8 mouse cellular contexts compared by ENCODE assay signal in genomic region chr11:72489397-72489796, GRCm38 (mm10). TPM values are rescaled to one million over a fixed set of nuclear protein-coding genes. Genes with fewer than 3 reads are reported as not detected.
DNase-seq lines count a peak whose midpoint lies in the region; ATAC-seq and TF ChIP-seq lines count a peak whose summit lies in the region.

No protein-coding gene starts in this region.

- H3K9me3 ChIP-seq in heart, postnatal 0 days (replicated peaks; ENCODE audit: control insufficient read depth, low read length) = no peaks in the 10 kb centered on the region
- no peaks in the 10 kb centered on the region for H3K9me3 ChIP-seq in ES-E14 (ENCODE audit: control insufficient read depth, insufficient read depth, low read depth, low read length)
- no peaks in the 10 kb centered on the region for H3K9me3 ChIP-seq in forebrain, embryonic 12.5 days
- no peaks in the 10 kb centered on the region for H3K9me3 ChIP-seq in liver, embryonic 16.5 days (replicated peaks; ENCODE audit: control insufficient read depth, low read length)

- H3K4me3 ChIP-seq in heart, postnatal 0 days (ENCODE audit: low read depth, low read length) = peak overlapping the region; percentile 73
- peak overlapping the region; percentile 63 to 86 for H3K4me3 ChIP-seq in ES-E14 (ENCODE audit: insufficient read depth in 1 of 2, low read depth in 1 of 2, low read length in 2 of 2, poor library complexity in 1 of 2, severe bottlenecking in 1 of 2)
- peak overlapping the region; percentile 67 for H3K4me3 ChIP-seq in forebrain, embryonic 12.5 days (replicated peaks)
- H3K4me3 ChIP-seq in liver, embryonic 16.5 days (ENCODE audit: low read depth, low read length) = peak overlapping the region; percentile 62

- no peak for DNase-seq in heart, postnatal 0 days (ENCODE audit: low spot score)
- DNase-seq in heart, adult 9 months (ENCODE audit: low spot score in 2 of 2) = no peak
- DNase-seq in ES-E14 (ENCODE audit: low read depth, low spot score) = peak; percentile 25
- DNase-seq in urinary bladder, adult 18-20 months (ENCODE audit: low spot score in 2 of 2) = no peak
- no peak for DNase-seq in left cerebral cortex, postnatal 36 days (ENCODE audit: low spot score in 2 of 2)
- DNase-seq in cerebellum, adult 11 months = no peak

- H3K27me3 ChIP-seq in heart, postnatal 0 days (ENCODE audit: control insufficient read depth, insufficient read depth, low read length) = peaks cover 40% of the 10 kb centered on the region
- peaks cover 59% of the 10 kb centered on the region for H3K27me3 ChIP-seq in forebrain, embryonic 12.5 days
- peaks cover 25% of the 10 kb centered on the region for H3K27me3 ChIP-seq in liver, embryonic 16.5 days (ENCODE audit: control insufficient read depth, insufficient read depth, low read depth, low read length)

- no peak for TF ChIP-seq CTCF in heart, postnatal 0 days (IDR thresholded peaks at IDR 0.05; ENCODE audit: low read depth)

- peak overlapping the region; percentile 98 for H3K4me2 ChIP-seq in heart, postnatal 0 days (ENCODE audit: low read depth, low read length)
- H3K4me2 ChIP-seq in forebrain, embryonic 12.5 days = peak overlapping the region; percentile 91
- peak overlapping the region; percentile 90 for H3K4me2 ChIP-seq in liver, embryonic 16.5 days (ENCODE audit: low read depth, low read length)

- peak overlapping the region; percentile 68 for H3K9ac ChIP-seq in heart, postnatal 0 days (replicated peaks; ENCODE audit: low read depth, low read length)
- H3K9ac ChIP-seq in ES-E14 (ENCODE audit: insufficient read depth, low read depth, low read length, poor library complexity, severe bottlenecking) = 0 out of 2 replicates have a peak overlapping the region, but pooled peaks have one; percentile 4
- H3K9ac ChIP-seq in forebrain, embryonic 12.5 days = peak overlapping the region; percentile 73
- peak overlapping the region; percentile 16; the same call in 1 of the 2 replicates for H3K9ac ChIP-seq in liver, embryonic 16.5 days (ENCODE audit: low read depth, low read length)

- TF ChIP-seq EP300 in heart, postnatal 0 days (IDR thresholded peaks at IDR 0.05; ENCODE audit: low read depth) = no peak

- under 1% methylated on average over 25 of the region's 42 CpGs for WGBS in heart, postnatal 0 days
- under 1% methylated on average over 26 of the region's 42 CpGs for WGBS in forebrain, embryonic 12.5 days
- under 1% methylated on average over 26 of the region's 42 CpGs for WGBS in liver, embryonic 16.5 days (ENCODE audit: insufficient replicate concordance)

- ATAC-seq in heart, postnatal 0 days (ENCODE audit: insufficient read depth, low read depth) = peak; percentile 2; the same call in 1 of the 2 replicates
- ATAC-seq in forebrain, embryonic 12.5 days (ENCODE audit: low FRiP score) = peak; percentile 34
- no peak for ATAC-seq in liver, embryonic 16.5 days (ENCODE audit: low read depth)

- intact Hi-C loops in left cerebral cortex, postnatal 36 days (cut with DNase I) = loop anchor here (5.0 kb wide), 1 partner anchor 47 kb away; the partner anchor contains the start of gene Mybbp1a

- no peaks in the 10 kb centered on the region for H3K4me1 ChIP-seq in heart, postnatal 0 days (ENCODE audit: control insufficient read depth, insufficient read depth)
- H3K4me1 ChIP-seq in ES-E14 (ENCODE audit: control insufficient read depth in 2 of 2, insufficient read depth in 2 of 2, low read length in 2 of 2, poor library complexity in 1 of 2) = no peaks in the 10 kb centered on the region; a peak in 1 of 4 replicates
- peaks cover 23% of the 10 kb centered on the region for H3K4me1 ChIP-seq in forebrain, embryonic 12.5 days
- peaks cover 32% of the 10 kb centered on the region for H3K4me1 ChIP-seq in liver, embryonic 16.5 days (ENCODE audit: control insufficient read depth, low read depth, low read length)

- peak overlapping the region; percentile 58 for H3K27ac ChIP-seq in heart, postnatal 0 days (ENCODE audit: low read depth)
- no peak overlapping the region for H3K27ac ChIP-seq in ES-E14 (ENCODE audit: insufficient read depth, low read depth, low read length, poor library complexity, severe bottlenecking)
- H3K27ac ChIP-seq in forebrain, embryonic 12.5 days = peak overlapping the region; percentile 81
- no peak overlapping the region for H3K27ac ChIP-seq in liver, embryonic 16.5 days (ENCODE audit: low read length)

- in situ Hi-C loops in ES-E14 (cut with MboI; ENCODE audit: low sequenced_read_pairs in 2 of 2, unreplicated experiment in 2 of 2) = no loop called here

- no peaks in the 10 kb centered on the region for H3K36me3 ChIP-seq in heart, postnatal 0 days (replicated peaks; ENCODE audit: control insufficient read depth, insufficient read depth, low read length)
- no peaks in the 10 kb centered on the region for H3K36me3 ChIP-seq in ES-E14 (ENCODE audit: control insufficient read depth, insufficient read depth, low read length, poor library complexity, severe bottlenecking)
- H3K36me3 ChIP-seq in forebrain, embryonic 12.5 days (replicated peaks) = no peaks in the 10 kb centered on the region
- no peaks in the 10 kb centered on the region for H3K36me3 ChIP-seq in liver, embryonic 16.5 days (ENCODE audit: control insufficient read depth, insufficient read depth)

TF ChIP-seq in ES-E14, 5 proteins besides CTCF, POLR2A, EP300 and RAD21:
- no peak for TF ChIP-seq ZC3H11A (IDR thresholded peaks at IDR 0.05; ENCODE audit: borderline replicate concordance, low read depth, low read length)
- TF ChIP-seq CHD2 (IDR thresholded peaks at IDR 0.05; ENCODE audit: low read depth, low read length) = no peak
- TF ChIP-seq HCFC1 (IDR thresholded peaks at IDR 0.05; ENCODE audit: borderline replicate concordance, insufficient read depth, low read length) = no peak
- TF ChIP-seq MAFK (IDR thresholded peaks at IDR 0.05; ENCODE audit: insufficient read depth, low read depth, low read length) = no peak
- TF ChIP-seq ZNF384 (IDR thresholded peaks at IDR 0.05; ENCODE audit: low read depth, low read length) = no peak

RNA-seq across cellular contexts. Expression of gene Spns2, which starts 0.3 kb away (rescaled TPM):
- total RNA-seq in heart, postnatal 0 days (2014; rRNA removed; ENCODE audit: low replicate concordance) = 31.8 and 44.2 TPM in 2 replicates
- polyA plus RNA-seq in heart, postnatal 0 days (2015; fragmentation: Nextera tagmentation; extraction: Ambion mirVana) = 2.4 and 2.9 TPM in 2 replicates
- total RNA-seq in ES-E14 (2012; rRNA removed) = 2.4 and 3.3 TPM in 2 replicates
- 4.9 and 5.4 TPM in 2 replicates for polyA plus RNA-seq in forebrain, embryonic 12.5 days (2016; fragmentation: Nextera tagmentation; extraction: Ambion mirVana)
- 3.7 and 5.7 TPM in 2 replicates for polyA plus RNA-seq in liver, embryonic 16.5 days (2015; fragmentation: Nextera tagmentation; extraction: Ambion mirVana)
- total RNA-seq in left cerebral cortex, postnatal 36 days (2021) = 10 to 100 TPM; 53.6 to 69.9 TPM

RNA-seq across cellular contexts. Expression of gene Mybbp1a, which starts 48.2 kb away (rescaled TPM):
- total RNA-seq in heart, postnatal 0 days (2014; rRNA removed; ENCODE audit: low replicate concordance) = 20.5 and 20.9 TPM in 2 replicates
- polyA plus RNA-seq in heart, postnatal 0 days (2015; fragmentation: Nextera tagmentation; extraction: Ambion mirVana) = 41.3 and 42.1 TPM in 2 replicates
- total RNA-seq in ES-E14 (2012; rRNA removed) = 278 and 286 TPM in 2 replicates
- 158 and 160 TPM in 2 replicates for polyA plus RNA-seq in forebrain, embryonic 12.5 days (2016; fragmentation: Nextera tagmentation; extraction: Ambion mirVana)
- polyA plus RNA-seq in liver, embryonic 16.5 days (2015; fragmentation: Nextera tagmentation; extraction: Ambion mirVana) = 62.3 and 68.2 TPM in 2 replicates
- total RNA-seq in left cerebral cortex, postnatal 36 days (2021) = 10 to 100 TPM; 42.8 to 50.2 TPM

RNA-seq across cellular contexts. Expression of gene Ggt6, which starts 54.1 kb away (rescaled TPM):
- total RNA-seq in heart, postnatal 0 days (2014; rRNA removed; ENCODE audit: low replicate concordance) = 5.3 TPM in 1 of 2 replicates, not detected in the other
- 0.05 TPM in 1 of 2 replicates, not detected in the other for polyA plus RNA-seq in heart, postnatal 0 days (2015; fragmentation: Nextera tagmentation; extraction: Ambion mirVana)
- total RNA-seq in ES-E14 (2012; rRNA removed) = 0.98 and 1.4 TPM in 2 replicates
- polyA plus RNA-seq in forebrain, embryonic 12.5 days (2016; fragmentation: Nextera tagmentation; extraction: Ambion mirVana) = not detected in 2 replicates
- 0.25 and 0.94 TPM in 2 replicates for polyA plus RNA-seq in liver, embryonic 16.5 days (2015; fragmentation: Nextera tagmentation; extraction: Ambion mirVana)
- under 1 TPM in 1 of 2 experiments, not detected in 1; 0.29 TPM for total RNA-seq in left cerebral cortex, postnatal 36 days (2021)

Comparison
In these comparisons a context has a peak if more than half of its experiments do, and no peak if none do; other contexts are left out.
1. H3K27ac ChIP-seq: peak in heart, postnatal 0 days (single experiment) and forebrain, embryonic 12.5 days (single experiment); none in ES-E14 (single experiment) and liver, embryonic 16.5 days (single experiment).
2. H3K9ac ChIP-seq: peak in every context shown above with its lines; median percentile 73 in forebrain, embryonic 12.5 days; 68 in heart, postnatal 0 days; 16 in liver, embryonic 16.5 days; 4 in ES-E14.
3. Peak in every context shown above with its lines, with median percentiles within 50 percentile points of each other: H3K4me2 ChIP-seq and H3K4me3 ChIP-seq.